Mouse (Mus musculus) hindbrain, embryonic 12.5 days (tissue): ENCODE data around the gene Sorbs1. TPM values are rescaled to one million over a fixed set of nuclear protein-coding genes. Genes with fewer than 3 reads are reported as not detected.

Experiments
- ATAC-seq: fragments of 200-750 bp; cut with Nextera tagmentation; 2 replicates; pipeline ENCODE4 v1.8.0; 2017; ENCODE audit warnings: moderate TSS enrichment; ENCODE audit not compliant: low FRiP score
- H3K27ac ChIP-seq: fragments of 300-500 bp; sonication (generic); 2 replicates; pipeline ENCODE4 v1.5.1; 2016; ENCODE audit warnings: mild to moderate bottlenecking
- H3K27me3 ChIP-seq: fragments of 300-500 bp; sonication (generic); 2 replicates; pipeline ENCODE4 v1.6.1; 2016; ENCODE audit warnings: mild to moderate bottlenecking
- H3K36me3 ChIP-seq: fragments of 300-500 bp; sonication (generic); 2 replicates; pipeline ENCODE4 v1.6.1; 2016; ENCODE audit warnings: mild to moderate bottlenecking
- H3K4me1 ChIP-seq: fragments of 300-500 bp; sonication (generic); 2 replicates; pipeline ENCODE4 v1.6.1; 2016
- H3K4me2 ChIP-seq: fragments of 300-500 bp; sonication (generic); replicated peaks from 2 replicates; pipeline ENCODE4 v1.6.1; 2016; ENCODE audit warnings: mild to moderate bottlenecking
- H3K4me3 ChIP-seq: fragments of 300-500 bp; sonication (generic); 2 replicates; pipeline ENCODE4 v1.5.1; 2016; ENCODE audit warnings: mild to moderate bottlenecking
- H3K9ac ChIP-seq: fragments of 300-500 bp; sonication (generic); 2 replicates; pipeline ENCODE4 v1.6.1; 2016; ENCODE audit warnings: mild to moderate bottlenecking, moderate library complexity
- H3K9me3 ChIP-seq: fragments of 300-500 bp; sonication (generic); replicated peaks from 2 replicates; pipeline ENCODE4 v1.6.1; 2016; ENCODE audit warnings: mild to moderate bottlenecking
- WGBS: fragments of 180-500 bp; shearing (Covaris S2); methylation state at CpG from one replicate; pipeline ENCODE4 v1.1.7; 2016; 5-methylcytosine and 5-hydroxymethylcytosine counted together
- polyA plus RNA-seq: library from polyadenylated mRNA; unstranded; fragments of >200 nt; fragmentation: Nextera tagmentation; extraction: Ambion mirVana; gene quantifications from 2 replicates; pipeline ENCODE4 v1.2.1, GENCODE M21; 2016

Gene Sorbs1
- polyA plus RNA-seq, 1 experiment from 2014 or later, result 106 TPM

DNA sequence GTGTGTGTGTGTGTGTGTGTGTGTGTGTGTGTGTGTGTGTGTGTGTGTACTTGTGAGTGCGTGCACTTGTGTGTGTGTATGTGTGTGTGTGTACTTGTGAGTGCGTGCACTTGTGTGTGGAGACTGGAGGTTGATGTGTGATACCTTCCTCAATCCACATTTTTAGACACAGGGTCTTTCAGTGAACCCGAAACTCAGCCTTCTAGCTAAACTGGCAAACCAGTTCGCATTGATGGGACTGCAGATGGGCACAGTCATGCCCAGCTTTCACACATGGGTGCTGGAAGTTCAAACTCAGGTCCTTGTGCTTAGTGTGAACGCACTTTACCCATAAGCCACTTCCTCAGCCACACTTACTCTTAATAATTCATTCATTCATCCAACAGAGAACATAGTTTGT, 265.1 kb downstream of the Sorbs1 start:
- Histone ChIP-seq H3K4me1 (no peaks in the 10 kb centered on the region), H3K36me3 (no peaks in the 10 kb centered on the region), H3K9me3 (no peaks in the 10 kb centered on the region), H3K4me3 (no peak overlapping the region), H3K4me2 (no peak overlapping the region), H3K9ac (no peak overlapping the region), H3K27me3 (no peaks in the 10 kb centered on the region), H3K27ac (no peak overlapping the region)
- 95% methylated on average over 4 of the region's 5 CpGs for WGBS
- no peak for ATAC-seq

DNA sequence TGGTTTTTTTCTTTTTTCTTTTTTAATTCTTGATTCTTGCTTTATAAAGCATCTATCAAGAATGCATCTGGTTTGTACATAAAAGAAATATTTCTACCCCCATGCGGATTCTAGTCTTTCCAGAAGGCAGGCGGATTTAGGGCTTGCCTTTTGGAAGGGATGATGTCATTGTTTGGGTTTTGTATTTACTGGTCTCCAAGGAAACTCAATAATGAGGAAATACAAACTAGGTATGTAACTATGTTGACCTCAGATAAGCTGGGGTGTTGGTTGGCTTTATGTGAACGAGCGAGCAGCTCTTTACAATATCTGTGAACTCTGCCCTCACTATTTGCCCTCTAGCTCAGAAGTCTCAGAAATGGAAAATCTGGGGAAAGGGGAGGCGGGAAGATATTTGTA, 266.3 kb downstream of the Sorbs1 start:
- Histone ChIP-seq H3K9me3 (no peaks in the 10 kb centered on the region), H3K27ac (no peak overlapping the region), H3K9ac (no peak overlapping the region), H3K4me1 (no peaks in the 10 kb centered on the region), H3K27me3 (no peaks in the 10 kb centered on the region), H3K36me3 (no peaks in the 10 kb centered on the region), H3K4me3 (no peak overlapping the region), H3K4me2 (no peak overlapping the region)
- ATAC-seq, result no peak
- 53% methylated on average over 5 of the region's 5 CpGs for WGBS

DNA sequence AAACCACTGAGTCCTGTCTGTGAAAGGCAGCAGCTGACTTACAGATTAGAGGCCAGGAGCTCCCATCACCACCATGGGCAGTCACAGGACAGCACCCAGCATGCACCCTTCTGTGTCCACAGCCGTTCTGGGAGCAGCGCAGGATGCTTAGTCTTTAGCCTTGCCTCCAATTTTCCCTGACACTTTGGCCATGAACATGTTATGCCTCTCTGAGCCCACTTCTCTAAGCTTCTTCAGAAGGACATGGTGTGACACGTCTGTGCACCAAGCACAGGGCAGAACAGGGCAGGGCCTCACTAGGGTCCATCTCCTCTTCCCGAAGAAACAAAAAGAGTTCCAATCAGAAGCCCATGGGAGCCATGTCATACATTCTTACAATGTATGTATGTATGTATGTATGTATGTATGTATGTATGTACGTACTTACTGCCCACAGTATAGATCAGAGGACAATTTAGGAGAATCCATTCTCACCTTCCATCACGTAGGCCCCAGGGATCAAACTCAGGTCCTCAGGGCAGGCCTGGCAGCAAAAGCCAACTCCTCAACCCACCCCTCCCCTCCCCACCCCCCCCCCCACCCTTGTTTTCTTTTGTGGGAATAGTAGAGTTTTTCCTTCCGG, 266.8 kb downstream of the Sorbs1 start:
- H3K4me1 ChIP-seq, result no peaks in the 10 kb centered on the region
- H3K4me3 ChIP-seq, result no peak overlapping the region
- WGBS, result 78% methylated on average over 7 of the region's 7 CpGs
- no peaks in the 10 kb centered on the region for H3K9me3 ChIP-seq
- no peak overlapping the region for H3K4me2 ChIP-seq
- H3K27me3 ChIP-seq, result no peaks in the 10 kb centered on the region
- no peak overlapping the region for H3K27ac ChIP-seq
- H3K9ac ChIP-seq, result no peak overlapping the region
- H3K36me3 ChIP-seq, result no peaks in the 10 kb centered on the region
- ATAC-seq, result no peak

Other genes starting within 250 kb of the Sorbs1 start
- 49.0 and 55.3 TPM in 2 replicates for gene Pdlim1, start 241.9 kb downstream of the Sorbs1 start, polyA plus RNA-seq
- 80.2 and 82.3 TPM in 2 replicates for gene Aldh18a1, start 74.7 kb upstream of the Sorbs1 start, polyA plus RNA-seq
- gene Tctn3, start 98.5 kb upstream of the Sorbs1 start, polyA plus RNA-seq, result 12.5 and 16.0 TPM in 2 replicates
- 9.8 and 10.4 TPM in 2 replicates for gene Entpd1, start 98.6 kb upstream of the Sorbs1 start, polyA plus RNA-seq
- 0.25 TPM in 1 of 2 replicates, not detected in the other for gene Cc2d2b, start 235.0 kb upstream of the Sorbs1 start, polyA plus RNA-seq